Mouse (Mus musculus): ENCODE data around the gene Lama2.
"Not testable (repeated sequence)": the region's sequence is repeated elsewhere in the genome, so short reads cannot be mapped to it uniquely, and the experiment has no call there.

Gene Lama2

GRCm38 (mm10) chr10:27012804-27013365 is 606.7 kb downstream of the Lama2 start:
- DNase-seq (ENCODE audit: extremely low spot score), result no peak

- no peak for DNase-seq (ENCODE audit: extremely low spot score)
These were observed 612.2 kb downstream of the Lama2 start for GRCm38 (mm10) chr10:27007364-27007763.

GRCm38 (mm10) chr10:27005716-27006115 is 613.8 kb downstream of the Lama2 start:
- DNase-seq (ENCODE audit: extremely low spot score), result no peak

GRCm38 (mm10) chr10:27001554-27002178 is 617.9 kb downstream of the Lama2 start:
- DNase-seq (ENCODE audit: extremely low spot score), result no peak

- no peak for DNase-seq (ENCODE audit: extremely low spot score)
These were observed 622.9 kb downstream of the Lama2 start for GRCm38 (mm10) chr10:26996684-26997083.

GRCm38 (mm10) chr10:26995987-26996386 is 623.6 kb downstream of the Lama2 start:
- no peak for DNase-seq (ENCODE audit: extremely low spot score)

- DNase-seq (ENCODE audit: extremely low spot score), result peak; percentile 47
These were observed 624.2 kb downstream of the Lama2 start for GRCm38 (mm10) chr10:26995182-26995975.

GRCm38 (mm10) chr10:26993971-26994761 is 625.4 kb downstream of the Lama2 start:
- no peak for DNase-seq (ENCODE audit: extremely low spot score)

GRCm38 (mm10) chr10:26985451-26985850 is 634.1 kb downstream of the Lama2 start:
- DNase-seq (ENCODE audit: extremely low spot score), result no peak

GRCm38 (mm10) chr10:26984082-26984481 is 635.5 kb downstream of the Lama2 start:
- not testable (repeated sequence) for DNase-seq (ENCODE audit: extremely low spot score)

GRCm38 (mm10) chr10:26983583-26983982 is 636.0 kb downstream of the Lama2 start:
- DNase-seq (ENCODE audit: extremely low spot score), result no peak

GRCm38 (mm10) chr10:26982621-26983020 is 636.9 kb downstream of the Lama2 start:
- no peak for DNase-seq (ENCODE audit: extremely low spot score)

GRCm38 (mm10) chr10:26975372-26975771 is 644.2 kb downstream of the Lama2 start:
- no peak for DNase-seq (ENCODE audit: extremely low spot score)

- DNase-seq (ENCODE audit: extremely low spot score), result no peak
These were observed 645.3 kb downstream of the Lama2 start for GRCm38 (mm10) chr10:26974224-26974623.

- no peak for DNase-seq (ENCODE audit: extremely low spot score)
These were observed 646.0 kb downstream of the Lama2 start for GRCm38 (mm10) chr10:26973575-26973974.

- no peak for DNase-seq (ENCODE audit: extremely low spot score)
These were observed 661.0 kb downstream of the Lama2 start for GRCm38 (mm10) chr10:26958513-26958912.

GRCm38 (mm10) chr10:26950448-26950847 is 669.1 kb downstream of the Lama2 start:
- no peak for DNase-seq (ENCODE audit: extremely low spot score)

GRCm38 (mm10) chr10:26949667-26950066 is 669.9 kb downstream of the Lama2 start:
- no peak for DNase-seq (ENCODE audit: extremely low spot score)

- DNase-seq (ENCODE audit: extremely low spot score), result no peak
These were observed 671.2 kb downstream of the Lama2 start for GRCm38 (mm10) chr10:26948331-26948730.

GRCm38 (mm10) chr10:26939549-26939948 is 680.0 kb downstream of the Lama2 start:
- no peak for DNase-seq (ENCODE audit: extremely low spot score)

GRCm38 (mm10) chr10:26938464-26938863 is 681.1 kb downstream of the Lama2 start:
- not testable (repeated sequence) for DNase-seq (ENCODE audit: extremely low spot score)

- not testable (repeated sequence) for DNase-seq (ENCODE audit: extremely low spot score)
These were observed 683.5 kb downstream of the Lama2 start for GRCm38 (mm10) chr10:26936056-26936455.

Data from embryo, embryonic 9.5 days (tissue).